12 mouse cellular contexts compared by ENCODE assay signal in genomic region chr15:84443631-84444030, GRCm38 (mm10). TPM values are rescaled to one million over a fixed set of nuclear protein-coding genes. Genes with fewer than 3 reads are reported as not detected.
DNase-seq lines count a peak whose midpoint lies in the region; ATAC-seq and TF ChIP-seq lines count a peak whose summit lies in the region.
"Had no signal": no experiment of that assay in that cellular context is flagged by ENCODE, and none has a peak within 500 bp of the region (broad histone marks: within the 10 kb centered on the region; RNA-seq: fewer than 3 reads in every experiment).

No protein-coding gene starts in this region.

- H3K9me3 ChIP-seq in forebrain, embryonic 12.5 days = no peaks in the 10 kb centered on the region
- H3K9me3 ChIP-seq in hindbrain, embryonic 10.5 days = no peaks in the 10 kb centered on the region
- H3K9me3 ChIP-seq in kidney, postnatal 0 days (replicated peaks; ENCODE audit: low read length) = no peaks in the 10 kb centered on the region
- H3K9me3 ChIP-seq in midbrain, embryonic 16.5 days (replicated peaks; ENCODE audit: control insufficient read depth, low read length, poor library complexity, severe bottlenecking) = no peaks in the 10 kb centered on the region
- H3K9me3 ChIP-seq: heart, embryonic 10.5 days; liver, embryonic 13.5 days; megakaryocyte, embryonic 14.5 days had no signal

- no peak for ATAC-seq in forebrain, embryonic 12.5 days (ENCODE audit: low FRiP score)
- ATAC-seq in kidney, postnatal 0 days (replicated peaks; ENCODE audit: low FRiP score, low read depth) = peak; percentile 82
- no peak for ATAC-seq in midbrain, embryonic 16.5 days
- no peak for ATAC-seq in megakaryocyte, adult 5-6 weeks (ENCODE audit: poor library complexity, severe bottlenecking)
- no peak for ATAC-seq in frontal cortex, adult (ENCODE audit: low TSS enrichment)

- H3K4me3 ChIP-seq in forebrain, embryonic 12.5 days (replicated peaks) = peak overlapping the region; percentile 14; the same call in 1 of the 2 replicates
- no peak overlapping the region for H3K4me3 ChIP-seq in hindbrain, embryonic 10.5 days
- no peak overlapping the region for H3K4me3 ChIP-seq in kidney, postnatal 0 days (replicated peaks; ENCODE audit: low read depth, low read length)
- H3K4me3 ChIP-seq in midbrain, embryonic 16.5 days (ENCODE audit: low read depth, low read length) = peak overlapping the region; percentile 20
- H3K4me3 ChIP-seq: heart, embryonic 10.5 days; liver, embryonic 13.5 days; megakaryocyte, embryonic 14.5 days had no signal

- peaks cover 59% of the 10 kb centered on the region for H3K4me1 ChIP-seq in forebrain, embryonic 12.5 days
- peaks cover 80% of the 10 kb centered on the region for H3K4me1 ChIP-seq in hindbrain, embryonic 10.5 days (replicated peaks)
- peaks cover 5% of the 10 kb centered on the region; the same call in 1 of the 2 replicates for H3K4me1 ChIP-seq in kidney, postnatal 0 days (replicated peaks; ENCODE audit: insufficient read depth, low read length)
- peaks cover 47% of the 10 kb centered on the region for H3K4me1 ChIP-seq in midbrain, embryonic 16.5 days (ENCODE audit: control insufficient read depth, insufficient read depth, low read length)
- H3K4me1 ChIP-seq: liver, embryonic 13.5 days had no signal

- H3K27me3 ChIP-seq in forebrain, embryonic 12.5 days = peaks cover 79% of the 10 kb centered on the region
- peaks cover 97% of the 10 kb centered on the region for H3K27me3 ChIP-seq in hindbrain, embryonic 10.5 days (ENCODE audit: insufficient read depth, poor library complexity, severe bottlenecking)
- H3K27me3 ChIP-seq in kidney, postnatal 0 days (ENCODE audit: insufficient read depth, low read length) = peaks cover 11% of the 10 kb centered on the region
- H3K27me3 ChIP-seq in midbrain, embryonic 16.5 days (ENCODE audit: control insufficient read depth, insufficient read depth, low read depth, low read length) = no peaks in the 10 kb centered on the region

- H3K4me2 ChIP-seq in forebrain, embryonic 12.5 days = peak overlapping the region; percentile 99
- no peak overlapping the region for H3K4me2 ChIP-seq in kidney, postnatal 0 days (ENCODE audit: low read length)
- peak overlapping the region; percentile 82 for H3K4me2 ChIP-seq in midbrain, embryonic 16.5 days (ENCODE audit: low read length)
- H3K4me2 ChIP-seq: liver, embryonic 13.5 days had no signal

- H3K9ac ChIP-seq in forebrain, embryonic 12.5 days = peak overlapping the region; percentile 25; the same call in 1 of the 2 replicates
- no peak overlapping the region for H3K9ac ChIP-seq in kidney, postnatal 0 days (ENCODE audit: low read depth, low read length)
- H3K9ac ChIP-seq in midbrain, embryonic 16.5 days (ENCODE audit: low read depth, low read length) = peak overlapping the region; percentile 52
- H3K9ac ChIP-seq: liver, embryonic 13.5 days had no signal

- DNase-seq in hindbrain, embryonic 10.5 days (ENCODE audit: low spot score) = no peak
- DNase-seq in kidney, postnatal 0 days (ENCODE audit: low spot score) = peak; percentile 42
- no peak for DNase-seq in adrenal gland, adult 8-10 months
- DNase-seq: cerebellum, adult 11 months; liver, embryonic 13.5 days; thymus, postnatal 14 days had no signal

- no peaks in the 10 kb centered on the region for H3K36me3 ChIP-seq in forebrain, embryonic 12.5 days (replicated peaks)
- no peaks in the 10 kb centered on the region for H3K36me3 ChIP-seq in hindbrain, embryonic 10.5 days
- no peaks in the 10 kb centered on the region for H3K36me3 ChIP-seq in kidney, postnatal 0 days (ENCODE audit: insufficient read depth, low read length)
- no peaks in the 10 kb centered on the region for H3K36me3 ChIP-seq in midbrain, embryonic 16.5 days (ENCODE audit: control insufficient read depth, insufficient read depth, low read length)
- H3K36me3 ChIP-seq: heart, embryonic 10.5 days; liver, embryonic 13.5 days had no signal

- no peak for TF ChIP-seq CTCF in kidney, postnatal 0 days (IDR thresholded peaks at IDR 0.05; ENCODE audit: low read depth)

- H3K27ac ChIP-seq in forebrain, embryonic 12.5 days = 0 out of 2 replicates have a peak overlapping the region, but pooled peaks have one; percentile 14
- H3K27ac ChIP-seq in hindbrain, embryonic 10.5 days = peak overlapping the region; percentile 77
- peak overlapping the region; percentile 71; the same call in 1 of the 2 replicates for H3K27ac ChIP-seq in kidney, postnatal 0 days
- no peak overlapping the region for H3K27ac ChIP-seq in midbrain, embryonic 16.5 days (ENCODE audit: low read length)
- H3K27ac ChIP-seq: heart, embryonic 10.5 days; liver, embryonic 13.5 days had no signal

- WGBS in forebrain, embryonic 12.5 days = 38% methylated on average over 10 of the region's 10 CpGs
- 32% methylated on average over 10 of the region's 10 CpGs for WGBS in hindbrain, embryonic 10.5 days
- 54% methylated on average over 10 of the region's 10 CpGs for WGBS in kidney, postnatal 0 days
- 23% methylated on average over 10 of the region's 10 CpGs for WGBS in midbrain, embryonic 16.5 days

RNA-seq across cellular contexts. Expression of gene Shisal1, which starts 3.3 kb away (rescaled TPM):
- 8.7 and 9.2 TPM in 2 replicates for polyA plus RNA-seq in forebrain, embryonic 12.5 days (2016; fragmentation: Nextera tagmentation; extraction: Ambion mirVana)
- polyA plus RNA-seq in hindbrain, embryonic 10.5 days (2016; fragmentation: Nextera tagmentation; extraction: Ambion mirVana) = 4.0 and 5.2 TPM in 2 replicates
- 1.8 and 2.1 TPM in 2 replicates for polyA plus RNA-seq in kidney, postnatal 0 days (2015; fragmentation: Nextera tagmentation; extraction: Ambion mirVana)
- polyA plus RNA-seq in midbrain, embryonic 16.5 days (2015; fragmentation: Nextera tagmentation; extraction: Ambion mirVana) = 20.3 and 24.1 TPM in 2 replicates
- not detected in 2 replicates for total RNA-seq in megakaryocyte, adult 5-6 weeks (2015)
- total RNA-seq in megakaryocyte, adult 5-6 weeks (2017) = not detected in 2 replicates
- 1 to 10 TPM; 1.4 to 3.1 (median 2.2) TPM for total RNA-seq in adrenal gland, adult 8-10 months (2022)

Comparison
In these comparisons a context has a peak if more than half of its experiments do, and no peak if none do; other contexts are left out.
1. H3K4me3 ChIP-seq: peak in forebrain, embryonic 12.5 days (single experiment) and midbrain, embryonic 16.5 days (single experiment); none in hindbrain, embryonic 10.5 days (single experiment) and kidney, postnatal 0 days (single experiment).